Mouse (Mus musculus) intestine, postnatal 0 days (tissue): ENCODE data around the gene Myg1. TPM values are rescaled to one million over a fixed set of nuclear protein-coding genes. Genes with fewer than 3 reads are reported as not detected.

ENCODE experiments used
- ATAC-seq: fragments of 200-750 bp; cut with Nextera tagmentation; 2 replicates; pipeline ENCODE4 v1.8.0; 2017; ENCODE audit warnings: mild to moderate bottlenecking, moderate TSS enrichment, moderate library complexity
- H3K27ac ChIP-seq: fragments of 300-500 bp; sonication (generic); 2 replicates; pipeline ENCODE4 v1.5.1; 2014; ENCODE audit warnings: mild to moderate bottlenecking, low read depth, low read length, moderate library complexity
- H3K27me3 ChIP-seq: fragments of 300-500 bp; sonication (generic); replicated peaks from 2 replicates; pipeline ENCODE4 v1.6.1; 2014; ENCODE audit warnings: low read length, mixed read lengths; ENCODE audit not compliant: control insufficient read depth, insufficient read depth
- H3K36me3 ChIP-seq: fragments of 300-500 bp; sonication (generic); 2 replicates; pipeline ENCODE4 v1.6.1; 2014; ENCODE audit warnings: mild to moderate bottlenecking, moderate library complexity; ENCODE audit not compliant: control insufficient read depth, insufficient read depth
- H3K4me1 ChIP-seq: fragments of 300-500 bp; sonication (generic); replicated peaks from 2 replicates; pipeline ENCODE4 v1.6.1; 2014; ENCODE audit warnings: antibody characterized with exemption, low read length, mixed read lengths; ENCODE audit not compliant: control insufficient read depth, insufficient read depth
- H3K4me2 ChIP-seq: fragments of 300-500 bp; sonication (generic); replicated peaks from 2 replicates; pipeline ENCODE4 v1.6.1; 2014; ENCODE audit warnings: low read depth, mild to moderate bottlenecking, moderate library complexity
- H3K4me3 ChIP-seq: fragments of 300-500 bp; sonication (generic); 2 replicates; pipeline ENCODE4 v1.5.1; 2014; ENCODE audit warnings: low read depth, low read length
- H3K9ac ChIP-seq: fragments of 300-500 bp; sonication (generic); 2 replicates; pipeline ENCODE4 v1.6.1; 2014; ENCODE audit warnings: mild to moderate bottlenecking, low read depth, low read length
- H3K9me3 ChIP-seq: fragments of 300-500 bp; sonication (generic); 2 replicates; pipeline ENCODE4 v1.6.1; 2016; ENCODE audit warnings: mixed run types; ENCODE audit not compliant: control insufficient read depth
- CTCF ChIP-seq: sonication (generic); IDR thresholded peaks from 2 replicates; pipeline ENCODE4 v1.5.1; 2016; ENCODE audit warnings: low read depth, mild to moderate bottlenecking, control low read depth, antibody characterized with exemption, moderate library complexity
- WGBS: fragments of 180-500 bp; shearing (Covaris S2); extraction: QIAGEN DNeasy Blood & Tissue Kit; methylation state at CpG from one replicate; pipeline ENCODE4 v1.1.7; 2014; 5-methylcytosine and 5-hydroxymethylcytosine counted together
- polyA plus RNA-seq: library from polyadenylated mRNA; unstranded; fragments of >200 nt; fragmentation: Nextera tagmentation; extraction: Ambion mirVana; gene quantifications from 2 replicates; pipeline ENCODE4 v1.2.1, GENCODE M21; 2015

Myg1 gene
- polyA plus RNA-seq, 1 experiment from 2014 or later, result 41.5 TPM

- whole genome bisulfite sequencing, result 83% methylated on average over 6 of the region's 6 CpGs
- Histone ChIP-seq H3K4me2 (no peak overlapping the region), H3K4me1 (no peaks in the 10 kb centered on the region), H3K27me3 (no peaks in the 10 kb centered on the region), H3K9ac (no peak overlapping the region), H3K27ac (no peak overlapping the region), H3K4me3 (no peak overlapping the region), H3K9me3 (no peaks in the 10 kb centered on the region), H3K36me3 (peaks cover 53% of the 10 kb centered on the region)
- no peak for ATAC-seq
- TF ChIP-seq CTCF, result no peak
These were observed 29.0 kb upstream of the Myg1 start for GRCm38 (mm10) chr15:102302542-102302941.

- WGBS, result 90% methylated on average over 9 of the region's 9 CpGs
- no peak for ATAC-seq
- Histone ChIP-seq H3K27me3 (no peaks in the 10 kb centered on the region), H3K4me2 (no peak overlapping the region), H3K9me3 (no peaks in the 10 kb centered on the region), H3K4me1 (no peaks in the 10 kb centered on the region), H3K9ac (no peak overlapping the region), H3K36me3 (peaks cover 72% of the 10 kb centered on the region), H3K4me3 (no peak overlapping the region), H3K27ac (no peak overlapping the region)
- TF ChIP-seq CTCF, result no peak
These were observed 22.8 kb upstream of the Myg1 start for GRCm38 (mm10) chr15:102308717-102309116.

GRCm38 (mm10) chr15:102310074-102310845, 21.2 kb upstream of the Myg1 start:
- no peak for ATAC-seq
- Histone ChIP-seq H3K9me3 (no peaks in the 10 kb centered on the region), H3K36me3 (peaks cover 73% of the 10 kb centered on the region), H3K9ac (no peak overlapping the region), H3K27me3 (no peaks in the 10 kb centered on the region), H3K4me2 (no peak overlapping the region), H3K27ac (no peak overlapping the region), H3K4me3 (no peak overlapping the region), H3K4me1 (no peaks in the 10 kb centered on the region)
- 68% methylated on average over 10 of the region's 10 CpGs for WGBS
- no peak for TF ChIP-seq CTCF

- H3K4me1 ChIP-seq, result no peaks in the 10 kb centered on the region
- H3K4me3 ChIP-seq, result no peak overlapping the region
- no peak overlapping the region for H3K27ac ChIP-seq
- H3K9ac ChIP-seq, result no peak overlapping the region
- no peaks in the 10 kb centered on the region for H3K9me3 ChIP-seq
- H3K36me3 ChIP-seq, result peaks cover 71% of the 10 kb centered on the region
- TF ChIP-seq CTCF, result no peak
- no peaks in the 10 kb centered on the region for H3K27me3 ChIP-seq
- no peak overlapping the region for H3K4me2 ChIP-seq
- no peak for ATAC-seq
These were observed 20.0 kb upstream of the Myg1 start for GRCm38 (mm10) chr15:102311489-102311888.

DNA sequence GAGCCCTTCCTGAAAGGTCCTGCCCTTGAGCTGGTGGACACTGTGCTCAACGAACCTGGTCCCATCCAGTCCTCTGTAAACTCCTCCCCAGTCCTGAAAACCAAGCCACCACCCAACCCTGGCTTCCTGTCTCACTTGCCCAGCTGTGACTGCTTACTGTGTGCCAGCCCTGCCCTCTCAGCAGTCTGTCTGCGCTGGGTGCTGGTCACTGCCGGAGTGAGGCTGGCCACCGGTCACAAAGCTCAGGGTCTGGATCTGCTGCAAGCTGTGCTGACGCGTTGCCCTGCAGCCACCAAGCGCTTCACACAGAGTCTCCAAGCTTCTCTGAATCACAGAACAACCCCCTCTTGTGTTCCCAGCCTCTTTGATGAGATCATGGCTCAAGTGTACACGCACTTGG, 16.2 kb upstream of the Myg1 start:
- H3K4me1 ChIP-seq, result no peaks in the 10 kb centered on the region
- no peak for TF ChIP-seq CTCF

DNA sequence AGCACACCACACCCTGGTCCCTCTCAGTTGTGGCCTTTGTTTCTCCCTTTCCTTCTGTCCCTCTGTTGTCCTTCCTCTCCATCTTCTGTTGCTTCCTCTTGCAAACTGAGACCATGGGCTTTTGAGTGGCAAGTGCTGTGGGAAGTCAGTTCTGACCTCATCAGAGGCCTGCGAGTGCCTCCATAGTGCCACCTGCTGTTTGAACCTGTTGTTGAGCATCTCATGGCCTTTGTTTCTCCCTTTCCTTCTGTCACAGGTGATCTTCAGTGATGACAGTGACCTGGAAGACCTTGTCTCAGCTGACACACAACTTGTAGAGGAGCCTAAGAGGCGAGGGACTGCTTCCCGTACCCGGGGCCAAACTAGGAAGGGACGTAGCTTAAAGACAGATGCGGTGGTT, 15.2 kb upstream of the Myg1 start:
- WGBS, result 81% methylated on average over 6 of the region's 6 CpGs
- Histone ChIP-seq H3K4me1 (no peaks in the 10 kb centered on the region), H3K36me3 (peaks cover 59% of the 10 kb centered on the region), H3K4me3 (no peak overlapping the region), H3K27ac (no peak overlapping the region), H3K4me2 (no peak overlapping the region), H3K9ac (no peak overlapping the region), H3K27me3 (no peaks in the 10 kb centered on the region), H3K9me3 (no peaks in the 10 kb centered on the region)
- no peak for ATAC-seq
- TF ChIP-seq CTCF, result peak; percentile 89

More for the DNA sequence above, 16.2 kb upstream of the Myg1 start:
- ATAC-seq, result no peak
- 87% methylated on average over 8 of the region's 8 CpGs for WGBS
- H3K27me3 ChIP-seq, result no peaks in the 10 kb centered on the region
- peaks cover 59% of the 10 kb centered on the region for H3K36me3 ChIP-seq
- H3K9me3 ChIP-seq, result no peaks in the 10 kb centered on the region
- H3K27ac ChIP-seq, result no peak overlapping the region
- H3K4me3 ChIP-seq, result no peak overlapping the region
- no peak overlapping the region for H3K9ac ChIP-seq
- H3K4me2 ChIP-seq, result no peak overlapping the region
